Mouse (Mus musculus) liver, postnatal 0 days (tissue): ENCODE measurements around the gene Pf4. TPM values are rescaled to one million over a fixed set of nuclear protein-coding genes. Genes with fewer than 3 reads are reported as not detected.

Source experiments
- ATAC-seq: fragments of 200-750 bp; cut with Nextera tagmentation; 2 replicates; pipeline ENCODE4 v1.8.0; 2017; ENCODE audit warnings: mild to moderate bottlenecking, moderate library complexity
- DNase-seq: peaks from one replicate; pipeline ENCODE4 v3.0.0-alpha.2; 2016
- H3K27ac ChIP-seq: fragments of 300-500 bp; sonication (generic); 2 replicates; pipeline ENCODE4 v1.5.1; 2014; ENCODE audit warnings: antibody characterized with exemption, moderate library complexity, mild to moderate bottlenecking, low read depth
- H3K27me3 ChIP-seq: fragments of 300-500 bp; sonication (generic); 2 replicates; pipeline ENCODE4 v1.6.1; 2014; ENCODE audit warnings: low read length, control low read depth, mixed read lengths; ENCODE audit not compliant: insufficient read depth
- H3K36me3 ChIP-seq: fragments of 300-500 bp; sonication (generic); replicated peaks from 2 replicates; pipeline ENCODE4 v1.6.1; 2014; ENCODE audit warnings: mild to moderate bottlenecking, control low read depth, low read length, moderate library complexity, mixed read lengths; ENCODE audit not compliant: insufficient read depth
- H3K4me1 ChIP-seq: fragments of 300-500 bp; sonication (generic); 2 replicates; pipeline ENCODE4 v1.6.1; 2014; ENCODE audit warnings: antibody characterized with exemption, mild to moderate bottlenecking, control low read depth; ENCODE audit not compliant: insufficient read depth
- H3K4me2 ChIP-seq: fragments of 300-500 bp; sonication (generic); 2 replicates; pipeline ENCODE4 v1.6.1; 2014; ENCODE audit warnings: low read depth, mild to moderate bottlenecking, low read length, moderate library complexity, mixed read lengths
- H3K4me3 ChIP-seq: fragments of 300-500 bp; sonication (generic); 2 replicates; pipeline ENCODE4 v1.5.1; 2014; ENCODE audit warnings: low read depth, low read length
- H3K9ac ChIP-seq: fragments of 300-500 bp; sonication (generic); replicated peaks from 2 replicates; pipeline ENCODE4 v1.6.1; 2014; ENCODE audit warnings: mild to moderate bottlenecking, moderate library complexity
- H3K9me3 ChIP-seq: fragments of 300-500 bp; sonication (generic); 2 replicates; pipeline ENCODE4 v1.6.1; 2016; ENCODE audit warnings: mild to moderate bottlenecking, control low read depth, low read length, mixed read lengths
- CTCF ChIP-seq: sonication (generic); IDR thresholded peaks from 2 replicates; pipeline ENCODE4 v1.5.1; 2016; ENCODE audit warnings: antibody characterized with exemption, low read depth
- EP300 ChIP-seq: IDR thresholded peaks from 2 replicates; pipeline ENCODE4 v1.6.1; 2016; ENCODE audit warnings: antibody characterized with exemption, low read depth, mild to moderate bottlenecking
- WGBS: fragments of 180-500 bp; shearing (Covaris S2); extraction: QIAGEN DNeasy Blood & Tissue Kit; methylation state at CpG from one replicate; pipeline ENCODE4 v1.1.7; 2014; ENCODE audit not compliant: insufficient replicate concordance; 5-methylcytosine and 5-hydroxymethylcytosine counted together
- polyA plus RNA-seq: library from polyadenylated mRNA; unstranded; fragments of >200 nt; fragmentation: Nextera tagmentation; extraction: Ambion mirVana; gene quantifications from 2 replicates; pipeline ENCODE4 v1.2.1, GENCODE M21; 2015

The Pf4 gene
- polyA plus RNA-seq, 1 experiment from 2014 or later = 704 TPM

- H3K27ac ChIP-seq = no peak overlapping the region
- WGBS = 59% methylated on average over 8 of the region's 8 CpGs
- DNase-seq (no peak), ATAC-seq (no peak)
- no peaks in the 10 kb centered on the region for H3K36me3 ChIP-seq
- no peak overlapping the region for H3K9ac ChIP-seq
- H3K4me3 ChIP-seq = no peak overlapping the region
- no peaks in the 10 kb centered on the region for H3K4me1 ChIP-seq
- no peak overlapping the region for H3K4me2 ChIP-seq
- no peaks in the 10 kb centered on the region for H3K9me3 ChIP-seq
- TF ChIP-seq CTCF (no peak), EP300 (0 out of 2 replicates have a peak, but pooled peaks have one; percentile 21)
- no peaks in the 10 kb centered on the region for H3K27me3 ChIP-seq
Observed at GRCm38 (mm10) chr5:90765821-90766606, 6.2 kb upstream of the Pf4 start.

GRCm38 (mm10) chr5:90768218-90768617, 4.0 kb upstream of the Pf4 start, which contains the start of gene Ppbp:
Gene Ppbp, plus strand, starts transcription at chr5:90768518.
- H3K4me2 ChIP-seq = no peak within 1 kb of the TSS
- H3K27me3 ChIP-seq = no peaks in the 10 kb centered on the region
- ATAC-seq = no peak
- H3K4me3 ChIP-seq = no peak within 1 kb of the TSS
- H3K9ac ChIP-seq = no peak within 1 kb of the TSS
- WGBS = 37% methylated on average over 3 of the region's 3 CpGs
- no peak within 1 kb of the TSS for H3K27ac ChIP-seq
- H3K4me1 ChIP-seq = no peaks in the 10 kb centered on the region
- DNase-seq = no peak
- H3K36me3 ChIP-seq = no peaks in the 10 kb centered on the region
- no peaks in the 10 kb centered on the region for H3K9me3 ChIP-seq
- no peak for TF ChIP-seq EP300
- TF ChIP-seq CTCF = no peak

GRCm38 (mm10) chr5:90771369-90771768, 866 bp upstream of the Pf4 start:
- Histone ChIP-seq H3K27ac (peak overlapping the region; percentile 46; the same call in 1 of the 2 replicates), H3K9ac (no peak overlapping the region), H3K4me3 (no peak overlapping the region), H3K27me3 (no peaks in the 10 kb centered on the region), H3K36me3 (no peaks in the 10 kb centered on the region), H3K9me3 (no peaks in the 10 kb centered on the region), H3K4me2 (peak overlapping the region; percentile 22; the same call in 1 of the 2 replicates), H3K4me1 (no peaks in the 10 kb centered on the region)
- DNase-seq (no peak), ATAC-seq (no peak)
- TF ChIP-seq CTCF (no peak), EP300 (no peak)
- 38% methylated on average over 3 of the region's 3 CpGs for WGBS

GRCm38 (mm10) chr5:90775562-90775961, 3.3 kb downstream of the Pf4 start:
- peak; percentile 39 for ATAC-seq

GRCm38 (mm10) chr5:90777621-90778020, 5.4 kb downstream of the Pf4 start:
- H3K4me1 ChIP-seq = no peaks in the 10 kb centered on the region
- no peak overlapping the region for H3K4me3 ChIP-seq
- no peak overlapping the region for H3K27ac ChIP-seq
- H3K9ac ChIP-seq = no peak overlapping the region
- ATAC-seq = no peak
- H3K4me2 ChIP-seq = no peak overlapping the region
- DNase-seq = no peak
- H3K9me3 ChIP-seq = no peaks in the 10 kb centered on the region
- no peaks in the 10 kb centered on the region for H3K36me3 ChIP-seq
- WGBS = 84% methylated on average over 10 of the region's 10 CpGs
- no peak for TF ChIP-seq EP300
- TF ChIP-seq CTCF = no peak
- H3K27me3 ChIP-seq = no peaks in the 10 kb centered on the region

More at GRCm38 (mm10) chr5:90775562-90775961, 3.3 kb downstream of the Pf4 start:
- Histone ChIP-seq H3K9me3 (no peaks in the 10 kb centered on the region), H3K27me3 (no peaks in the 10 kb centered on the region), H3K4me3 (no peak overlapping the region), H3K4me2 (no peak overlapping the region), H3K4me1 (no peaks in the 10 kb centered on the region), H3K27ac (no peak overlapping the region), H3K36me3 (no peaks in the 10 kb centered on the region), H3K9ac (no peak overlapping the region)
- no peak for DNase-seq
- TF ChIP-seq EP300 (peak; percentile 53; the same call in 1 of the 2 replicates), CTCF (no peak)
- WGBS = 40% methylated on average over 5 of the region's 5 CpGs

- H3K27me3 ChIP-seq = no peaks in the 10 kb centered on the region
- H3K9me3 ChIP-seq = no peaks in the 10 kb centered on the region
- TF ChIP-seq CTCF (no peak), EP300 (no peak)
- WGBS = 68% methylated on average over 6 of the region's 6 CpGs
- no peaks in the 10 kb centered on the region for H3K4me1 ChIP-seq
- H3K9ac ChIP-seq = no peak overlapping the region
- no peak overlapping the region for H3K4me2 ChIP-seq
- DNase-seq (no peak), ATAC-seq (no peak)
- H3K36me3 ChIP-seq = no peaks in the 10 kb centered on the region
- H3K27ac ChIP-seq = no peak overlapping the region
- H3K4me3 ChIP-seq = no peak overlapping the region
Observed at GRCm38 (mm10) chr5:90778856-90779255, 6.6 kb downstream of the Pf4 start.
